Mouse (Mus musculus) olfactory bulb, adult 2 months (tissue): Measurements from ENCODE around the gene Ddx25. TPM values are rescaled to one million over a fixed set of nuclear protein-coding genes. Genes with fewer than 3 reads are reported as not detected.

Experiments used
- H3K27ac ChIP-seq: fragments of 200-500 bp; 2 replicates; pipeline ENCODE4 v1.5.1; 2012; ENCODE audit warnings: low read depth, low read length; ENCODE audit not compliant: insufficient read depth
- H3K4me1 ChIP-seq: fragments of 200-500 bp; 2 replicates; pipeline ENCODE4 v1.6.1; 2012; ENCODE audit warnings: low read length; ENCODE audit not compliant: control insufficient read depth, insufficient read depth
- H3K4me3 ChIP-seq: fragments of 200-500 bp; 2 replicates; pipeline ENCODE4 v1.5.1; 2012; ENCODE audit warnings: mild to moderate bottlenecking, low read depth, low read length, moderate library complexity; ENCODE audit not compliant: insufficient read depth
- CTCF ChIP-seq: fragments of 200-500 bp; IDR thresholded peaks from 2 replicates; pipeline ENCODE4 v1.5.1; 2012; ENCODE audit warnings: low read depth, mild to moderate bottlenecking, low read length, moderate library complexity; ENCODE audit not compliant: insufficient read depth
- POLR2A ChIP-seq: fragments of 200-500 bp; IDR thresholded peaks from 2 replicates; pipeline ENCODE4 v1.6.1; 2012; ENCODE audit warnings: mild to moderate bottlenecking, low read depth, low read length, moderate library complexity; ENCODE audit not compliant: insufficient read depth
- WGBS: fragments of 180-500 bp; shearing (Covaris S2); methylation state at CpG from one replicate; pipeline ENCODE4 v1.1.7; 2018; 5-methylcytosine and 5-hydroxymethylcytosine counted together
- polyA plus RNA-seq: library from polyadenylated mRNA; stranded (reverse); fragments of >200 nt; gene quantifications from 2 replicates; pipeline ENCODE4 v1.2.4, GENCODE M21; 2012; ENCODE audit warnings: low replicate concordance; ENCODE audit not compliant: missing spikeins, insufficient read depth, insufficient read length

The Ddx25 gene
- polyA plus RNA-seq, 1 experiment: not detected

DNA sequence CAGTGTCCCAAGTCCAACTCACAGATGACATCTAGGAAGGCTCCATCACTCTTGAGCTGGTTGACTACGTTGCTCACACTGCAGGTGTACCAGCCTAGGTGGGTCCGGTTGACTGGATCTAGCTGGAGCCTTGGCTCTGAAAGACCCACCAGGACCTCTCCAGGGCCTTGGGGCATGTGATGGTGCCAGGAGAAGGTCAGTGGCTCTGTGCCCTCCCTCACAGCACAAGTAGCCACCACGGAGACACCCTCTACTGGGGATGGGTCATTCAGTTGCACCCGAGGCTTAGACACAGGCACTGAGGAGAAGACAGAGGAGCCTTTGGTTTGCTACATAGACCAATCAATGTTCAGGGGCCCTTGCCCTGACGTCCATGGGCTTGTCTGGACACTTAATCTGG, 42.1 kb downstream of the Ddx25 start:
- Histone ChIP-seq H3K4me1 (no peaks in the 10 kb centered on the region), H3K4me3 (no peak overlapping the region), H3K27ac (no peak overlapping the region)
- TF ChIP-seq CTCF (no peak), POLR2A (no peak)
- WGBS: 91% methylated on average over 5 of the region's 5 CpGs

GRCm38 (mm10) chr9:35513900-35514299, 44.4 kb downstream of the Ddx25 start:
- Histone ChIP-seq H3K4me1 (no peaks in the 10 kb centered on the region), H3K4me3 (no peak overlapping the region), H3K27ac (no peak overlapping the region)
- 82% methylated on average over 4 of the region's 4 CpGs for WGBS
- no peak for TF ChIP-seq POLR2A
- TF ChIP-seq CTCF: no peak

DNA sequence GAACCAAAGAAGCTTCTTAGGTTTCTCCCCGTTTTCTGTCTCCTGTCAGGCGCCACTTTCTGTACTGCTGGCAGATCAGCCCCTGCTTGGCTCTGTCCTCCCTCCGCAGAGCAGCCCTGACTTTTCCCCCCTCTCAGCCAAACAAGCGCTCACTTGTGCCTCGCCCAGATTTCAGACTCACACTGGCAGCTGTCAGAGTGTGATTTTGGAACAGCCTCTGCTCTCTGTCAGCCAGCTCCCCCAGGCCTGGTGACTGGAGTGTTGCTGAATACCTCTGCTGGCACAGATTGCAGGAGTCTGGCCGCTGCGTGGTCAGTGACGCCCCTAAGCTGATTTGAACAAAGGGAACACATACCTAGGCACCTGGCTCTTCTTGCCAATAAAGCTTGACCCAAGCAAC, 50.1 kb downstream of the Ddx25 start:
- Histone ChIP-seq H3K27ac (no peak overlapping the region), H3K4me1 (no peaks in the 10 kb centered on the region), H3K4me3 (no peak overlapping the region)
- TF ChIP-seq CTCF: no peak
- TF ChIP-seq POLR2A: no peak
- WGBS: 52% methylated on average over 8 of the region's 8 CpGs

DNA sequence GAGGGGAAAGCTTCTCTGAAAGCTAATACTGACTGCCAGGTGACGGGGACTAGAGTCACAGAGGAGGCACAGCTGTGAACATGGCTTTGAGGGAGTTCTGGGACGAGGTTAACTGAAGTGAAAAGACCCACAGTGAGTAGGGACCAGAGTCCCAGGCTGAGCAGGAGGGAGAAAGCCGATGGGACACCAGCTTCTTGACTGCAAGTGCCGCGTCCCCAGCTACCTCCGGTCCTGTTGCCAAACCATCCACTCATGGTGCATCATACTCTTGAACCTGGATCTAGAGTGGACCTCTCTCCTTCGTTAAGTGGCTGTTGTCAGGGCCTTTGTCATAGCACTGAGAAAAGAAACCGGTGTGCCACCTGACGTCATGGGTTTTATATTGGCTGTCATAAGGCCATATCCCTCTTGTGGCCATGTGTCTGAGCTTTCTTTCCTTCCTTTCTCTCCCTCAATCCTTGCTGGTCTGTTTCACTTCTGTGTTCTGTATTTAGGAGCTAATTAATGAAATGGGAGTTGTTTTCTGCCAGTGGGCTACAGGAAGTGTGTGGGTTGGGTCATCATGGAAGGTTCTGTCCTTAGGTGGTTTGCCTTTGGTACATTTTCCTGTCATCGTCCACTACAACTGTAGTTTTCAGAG, 55.8 kb downstream of the Ddx25 start:
- no peak overlapping the region for H3K4me3 ChIP-seq
- TF ChIP-seq POLR2A (no peak), CTCF (no peak)
- H3K4me1 ChIP-seq: no peaks in the 10 kb centered on the region
- WGBS: 84% methylated on average over 10 of the region's 10 CpGs
- H3K27ac ChIP-seq: no peak overlapping the region

- Histone ChIP-seq H3K4me1 (no peaks in the 10 kb centered on the region), H3K27ac (no peak overlapping the region), H3K4me3 (no peak overlapping the region)
- 64% methylated on average over 6 of the region's 6 CpGs for WGBS
- TF ChIP-seq CTCF (no peak), POLR2A (no peak)
Measured at GRCm38 (mm10) chr9:35499946-35500345, 58.4 kb downstream of the Ddx25 start.

DNA sequence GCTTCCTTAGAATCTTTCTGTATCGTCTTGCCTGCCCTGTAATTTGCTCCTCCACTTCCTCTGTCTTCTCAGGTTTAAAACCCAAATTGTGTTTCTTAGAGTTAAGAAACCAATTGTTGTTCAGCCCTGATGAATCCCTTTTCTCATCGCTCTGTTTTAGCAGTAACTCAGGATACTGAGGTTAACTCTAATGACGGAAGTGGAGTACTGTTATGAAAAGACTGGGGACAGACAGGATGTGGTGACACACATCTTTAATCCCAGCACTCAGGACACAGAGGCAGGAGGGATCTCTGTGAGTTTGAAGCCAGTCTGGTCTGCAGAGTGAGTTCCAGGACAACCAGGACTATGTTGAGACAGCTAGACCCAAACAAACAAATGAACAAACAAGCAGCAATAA, 62.9 kb downstream of the Ddx25 start:
- TF ChIP-seq POLR2A (no peak), CTCF (no peak)
- no peaks in the 10 kb centered on the region for H3K4me1 ChIP-seq
- no peak overlapping the region for H3K4me3 ChIP-seq
- 43% methylated on average over 3 of the region's 3 CpGs for WGBS
- no peak overlapping the region for H3K27ac ChIP-seq

- no peak for TF ChIP-seq CTCF
- TF ChIP-seq POLR2A: no peak
- Histone ChIP-seq H3K27ac (no peak overlapping the region), H3K4me3 (no peak overlapping the region), H3K4me1 (no peaks in the 10 kb centered on the region)
- WGBS: 71% methylated on average over 4 of the region's 4 CpGs
Measured at GRCm38 (mm10) chr9:35494937-35495336, 63.4 kb downstream of the Ddx25 start.

- Histone ChIP-seq H3K4me3 (no peak overlapping the region), H3K27ac (no peak overlapping the region), H3K4me1 (no peaks in the 10 kb centered on the region)
- 56% methylated on average over 4 of the region's 4 CpGs for WGBS
- no peak for TF ChIP-seq CTCF
- no peak for TF ChIP-seq POLR2A
Measured at GRCm38 (mm10) chr9:35493733-35494092, 64.6 kb downstream of the Ddx25 start.

- Histone ChIP-seq H3K4me1 (no peaks in the 10 kb centered on the region), H3K4me3 (no peak overlapping the region), H3K27ac (no peak overlapping the region)
- 74% methylated on average over 7 of the region's 7 CpGs for WGBS
- TF ChIP-seq CTCF (no peak), POLR2A (no peak)
Measured at GRCm38 (mm10) chr9:35493033-35493732, 65.1 kb downstream of the Ddx25 start.
